Mouse (Mus musculus) cerebellum, adult (tissue): ENCODE results near the gene C530008M17Rik.

Experiments used
- ATAC-seq: cut with Nextera tagmentation; 2 replicates; pipeline ENCODE4 v1.9.2; 2017; ENCODE audit warnings: mild to moderate bottlenecking, moderate library complexity, mixed read lengths; ENCODE audit not compliant: insufficient number of reproducible peaks, low FRiP score, low TSS enrichment

Gene C530008M17Rik

DNA sequence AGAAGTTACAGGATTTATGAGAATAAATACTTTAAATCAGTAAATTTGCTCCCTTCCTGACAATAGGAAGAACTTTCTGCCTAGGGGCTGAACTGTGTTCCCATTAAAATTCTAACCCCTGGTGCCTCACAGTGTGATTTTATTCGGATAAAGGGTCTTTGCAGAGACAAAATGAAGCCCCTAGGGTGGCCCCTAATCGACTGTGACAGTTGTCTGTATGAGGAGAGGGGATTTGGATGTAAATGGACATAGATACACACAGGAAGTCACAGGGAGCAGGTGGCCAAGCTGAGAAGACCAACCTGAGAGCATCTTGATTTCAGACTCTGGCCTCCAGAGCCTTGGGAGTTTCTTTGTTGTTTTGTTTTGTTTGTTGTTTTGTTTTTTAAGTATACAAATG, 41.9 kb downstream of the C530008M17Rik start:
- no peak for ATAC-seq

DNA sequence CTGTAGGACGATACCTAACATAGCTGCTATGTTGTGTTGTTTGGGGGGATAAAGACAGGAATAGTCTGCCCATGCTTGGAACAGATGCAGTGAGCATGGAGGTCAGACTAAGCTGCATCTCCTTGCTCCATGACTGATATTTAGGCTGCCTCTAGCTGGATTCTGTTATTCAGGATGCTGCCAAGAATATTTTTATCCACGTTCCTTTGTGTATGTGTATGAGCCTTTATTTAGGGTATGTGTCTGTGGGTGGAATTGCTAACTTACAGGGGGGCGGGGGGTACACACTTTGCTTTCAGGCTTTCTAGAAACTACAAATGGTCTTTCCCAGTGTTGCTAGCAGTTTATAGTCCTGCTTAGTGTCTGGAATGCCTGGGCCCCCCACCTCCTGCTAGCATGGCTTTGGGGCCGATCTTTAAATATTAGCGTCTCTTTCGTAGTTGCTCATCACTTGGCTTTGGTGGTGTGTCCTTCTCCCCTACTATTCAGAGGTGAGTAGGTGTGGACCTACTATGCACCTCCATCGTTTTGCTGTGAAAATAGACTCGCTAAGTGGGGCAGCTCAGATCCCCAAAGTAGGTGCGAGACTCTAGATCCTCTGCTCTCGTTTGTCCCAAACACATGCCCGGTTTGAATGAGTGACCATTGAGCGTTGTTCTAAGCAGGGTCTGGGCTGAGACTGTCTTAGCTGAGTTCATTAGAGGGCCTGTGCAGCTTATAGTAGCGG, 45.0 kb downstream of the C530008M17Rik start:
- no peak for ATAC-seq

DNA sequence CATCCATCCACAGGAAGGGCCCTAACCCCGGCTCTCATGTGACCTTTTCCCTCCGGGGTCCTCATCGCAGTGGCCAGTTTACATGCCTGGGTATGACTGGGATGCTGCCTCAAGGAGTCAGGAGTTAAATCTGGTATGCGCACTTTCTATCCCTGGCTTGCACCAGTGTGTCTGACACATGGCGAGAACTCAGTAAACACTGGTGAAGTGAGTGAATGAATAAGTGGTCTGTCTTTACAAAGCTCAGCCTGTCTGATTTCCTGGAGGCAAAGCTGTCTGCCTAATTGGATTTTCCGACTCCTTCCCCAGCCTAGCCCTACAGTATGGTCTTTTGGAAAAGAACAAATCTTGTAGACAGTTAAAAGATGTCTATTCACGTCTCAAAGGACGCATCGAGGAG, 45.8 kb downstream of the C530008M17Rik start:
- ATAC-seq: no peak

DNA sequence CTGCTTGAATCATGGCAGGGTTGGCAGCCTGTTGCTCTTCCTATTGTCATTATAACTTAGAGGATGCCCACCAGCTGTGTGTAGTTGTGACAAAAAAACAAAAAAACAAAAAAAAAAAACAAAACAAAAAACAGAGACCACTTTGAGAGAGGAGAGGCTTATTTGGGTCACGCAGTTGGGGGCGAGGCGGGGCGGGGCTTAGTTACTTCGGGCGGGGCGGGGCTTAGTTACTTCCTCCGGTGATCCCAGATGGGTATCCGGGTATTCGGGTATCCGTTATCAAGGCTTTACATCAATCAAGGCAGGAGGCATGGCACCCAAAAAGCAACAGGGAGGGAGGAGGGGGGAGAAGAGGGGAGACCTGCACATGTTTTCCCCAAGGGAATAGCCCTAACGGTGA, 46.3 kb downstream of the C530008M17Rik start:
- no peak for ATAC-seq

DNA sequence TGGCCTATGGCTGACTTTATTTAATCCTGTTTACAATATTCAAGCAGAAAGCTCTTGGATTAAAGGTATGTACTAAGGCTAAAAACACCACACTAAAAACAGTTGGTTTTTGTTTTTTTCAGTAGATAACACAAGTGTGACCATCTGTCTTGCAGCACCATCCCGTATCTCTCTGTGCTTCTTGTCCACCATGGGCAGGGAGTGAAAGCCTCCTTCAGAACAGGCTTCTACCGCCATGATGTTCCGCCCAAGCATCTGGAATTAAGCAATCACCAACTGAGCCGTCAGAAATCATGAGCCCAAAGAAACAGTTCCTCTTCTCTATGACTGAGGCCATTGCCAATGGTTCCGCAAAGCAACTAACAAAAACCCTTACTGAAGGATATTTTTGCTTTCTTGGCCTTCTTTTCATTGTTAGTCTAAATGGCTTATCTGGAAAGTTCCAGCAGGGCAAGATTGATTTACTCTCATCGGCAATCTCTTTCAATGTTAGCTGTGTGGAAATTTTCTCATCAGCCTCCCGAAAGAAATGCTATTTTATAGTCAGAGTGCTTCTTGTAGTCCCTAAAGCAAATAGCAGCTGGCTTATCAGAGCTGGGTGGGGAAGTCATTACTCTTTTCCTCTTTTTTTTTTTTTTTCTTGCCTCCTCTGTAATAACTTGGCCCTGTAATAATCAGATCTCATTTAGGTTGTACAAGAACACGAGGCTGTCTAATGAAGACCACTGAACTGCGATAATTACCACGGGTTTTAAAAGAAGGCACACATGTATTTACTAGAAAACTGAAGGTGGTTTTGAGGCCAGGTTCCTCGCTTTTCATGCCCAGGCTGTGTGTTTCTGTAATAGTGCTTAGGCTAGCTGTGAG, 49.2 kb downstream of the C530008M17Rik start:
- ATAC-seq: no peak

DNA sequence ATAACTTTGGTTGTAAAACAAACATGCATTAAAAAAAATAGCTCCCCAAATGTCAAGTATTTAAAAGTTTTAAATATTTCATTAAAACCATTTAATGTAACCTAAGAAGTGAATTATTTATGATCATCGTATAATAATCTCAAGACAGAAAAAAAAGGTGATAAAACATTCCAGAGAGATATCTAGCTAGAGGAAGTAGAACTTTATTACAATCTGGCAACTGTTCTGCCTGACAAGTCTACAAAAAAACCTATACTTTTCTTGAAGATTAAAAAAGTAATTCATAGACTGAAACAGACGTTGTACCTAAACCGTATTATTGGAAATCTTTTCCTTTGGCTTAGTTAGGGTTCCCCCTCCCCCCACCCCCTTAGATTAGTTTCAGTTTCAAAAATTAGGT, 50.8 kb downstream of the C530008M17Rik start:
- no peak for ATAC-seq

DNA sequence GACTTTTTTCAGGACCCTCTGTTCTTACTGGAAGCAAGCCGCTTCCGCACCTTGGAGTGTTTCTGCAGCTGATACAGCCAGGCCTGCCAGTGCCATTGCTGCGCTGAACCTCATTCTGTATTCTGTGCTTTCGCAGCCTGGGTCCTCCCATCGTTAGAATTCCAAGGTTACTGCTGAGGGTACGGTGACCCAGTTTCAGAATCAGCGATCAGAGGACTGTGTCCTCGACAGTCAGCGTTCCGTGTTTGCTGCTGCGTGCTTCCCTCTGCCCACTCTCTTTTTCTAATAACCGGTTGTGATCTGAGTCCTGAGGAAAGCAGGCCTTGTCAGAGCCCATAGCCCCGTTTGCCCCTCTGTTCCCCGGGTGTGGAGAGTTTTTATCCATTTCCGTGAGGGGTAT, 51.7 kb downstream of the C530008M17Rik start:
- peak; percentile 43; the same call in 1 of the 2 replicates for ATAC-seq

DNA sequence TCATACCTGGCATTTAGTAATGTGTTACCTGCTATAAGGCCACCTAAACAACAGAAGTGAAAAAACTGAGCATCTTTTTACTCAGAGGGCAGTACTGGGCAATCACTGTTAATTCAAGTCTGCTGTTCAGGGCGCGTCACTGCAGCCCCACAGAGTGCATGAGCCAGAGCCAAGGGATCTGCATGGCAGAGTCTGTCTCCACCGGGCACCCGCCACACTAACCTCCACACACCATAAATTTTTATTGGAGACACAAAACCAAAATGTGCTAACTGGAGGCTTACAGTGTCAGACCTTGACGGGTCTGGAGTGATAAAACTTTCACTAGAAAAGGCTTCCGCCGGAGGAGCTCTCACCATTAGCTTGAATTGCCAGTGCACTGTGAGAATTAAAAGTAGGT, 57.4 kb downstream of the C530008M17Rik start:
- no peak for ATAC-seq

DNA sequence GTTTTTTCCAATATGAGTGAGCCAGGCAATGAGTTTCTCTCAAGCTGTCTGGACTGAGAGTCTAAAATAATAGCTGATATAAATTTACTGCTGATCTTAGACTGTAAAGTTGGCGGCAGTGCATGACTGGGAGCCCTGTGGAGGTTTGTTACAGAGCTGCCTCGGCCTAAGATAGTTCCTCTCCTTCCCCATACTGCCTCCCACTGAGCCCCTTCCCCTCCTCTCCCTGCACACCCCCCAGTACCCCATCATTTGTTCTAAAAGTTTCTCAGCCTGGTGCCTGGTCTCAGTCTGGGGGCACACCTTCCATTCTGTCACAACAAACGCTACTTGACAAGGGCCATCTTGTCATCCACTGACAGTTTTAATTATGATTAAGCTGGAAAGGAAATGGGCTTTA, 63.6 kb downstream of the C530008M17Rik start:
- no peak for ATAC-seq

DNA sequence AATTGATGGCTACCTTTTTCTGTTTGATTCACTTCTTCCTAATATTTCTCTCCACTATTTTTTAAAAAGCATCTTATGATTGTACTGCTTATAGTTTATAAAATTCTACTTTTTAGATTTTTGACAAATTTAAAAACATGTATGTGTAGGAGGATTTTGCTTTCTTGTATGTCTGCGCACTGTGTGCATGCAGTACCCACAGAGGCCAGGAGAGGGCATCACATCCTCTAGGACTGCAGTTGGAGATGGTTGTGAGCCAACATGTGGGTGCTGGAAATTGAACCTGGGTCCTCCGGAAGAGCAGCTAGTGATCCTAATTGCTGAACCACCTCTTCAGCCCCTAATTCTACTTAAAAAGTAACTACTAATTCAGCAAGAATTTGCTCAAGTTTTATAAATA, 68.6 kb downstream of the C530008M17Rik start:
- ATAC-seq: no peak

DNA sequence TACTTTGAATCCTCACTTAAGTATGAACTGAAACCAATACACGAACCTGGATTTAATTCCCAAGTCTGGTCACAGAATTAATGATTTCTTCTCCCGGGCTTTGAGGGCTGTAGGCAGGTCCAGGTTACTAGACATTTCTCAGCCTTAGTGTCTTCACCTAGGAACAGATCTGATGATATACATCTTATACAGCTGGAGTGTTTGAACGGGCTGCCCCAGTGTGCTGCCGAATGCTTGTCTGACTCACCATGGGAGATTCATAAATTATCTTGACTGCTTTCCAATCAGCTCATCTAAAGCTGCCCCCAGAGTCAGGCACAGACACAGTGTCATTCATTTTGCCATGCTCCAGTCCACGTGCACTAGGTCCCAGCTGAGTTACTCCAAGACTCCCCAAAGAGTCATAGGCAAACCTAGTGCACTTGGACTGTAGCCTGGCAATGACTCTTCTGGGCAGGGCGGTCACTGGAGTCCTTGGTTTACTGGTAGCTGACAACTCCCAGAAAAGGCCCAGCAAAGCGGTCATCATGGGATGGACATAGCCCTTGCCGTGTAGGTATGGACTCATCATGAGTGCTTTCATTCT, 70.3 kb downstream of the C530008M17Rik start:
- no peak for ATAC-seq

DNA sequence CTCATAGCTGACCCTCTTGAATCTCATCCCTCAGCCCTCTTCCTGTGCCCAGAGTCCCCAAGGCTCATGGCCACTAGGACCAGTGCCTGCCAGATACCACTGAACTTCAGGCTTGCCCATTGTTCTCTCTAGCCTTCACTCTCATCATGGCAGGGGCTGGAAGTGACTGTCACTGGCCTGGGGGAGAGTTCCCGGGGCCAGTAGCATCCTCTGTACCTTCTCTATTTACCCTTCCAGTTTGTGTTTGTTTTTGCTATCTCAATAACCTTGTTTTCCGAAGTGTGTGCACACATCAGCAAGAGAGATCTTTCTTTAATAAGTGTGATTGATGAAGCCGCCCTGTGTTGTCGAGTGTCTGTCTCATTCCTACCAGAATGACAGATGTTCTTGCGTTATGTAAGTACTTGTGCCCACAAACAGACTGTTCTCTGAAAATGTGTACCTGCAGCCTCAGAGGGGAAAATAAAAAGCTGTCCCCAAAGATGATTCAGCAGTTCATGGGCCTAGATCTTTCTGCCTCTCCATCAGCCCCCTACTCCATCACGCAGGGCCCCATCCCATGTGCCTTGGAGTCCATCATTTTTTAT, 76.8 kb downstream of the C530008M17Rik start:
- ATAC-seq: no peak

DNA sequence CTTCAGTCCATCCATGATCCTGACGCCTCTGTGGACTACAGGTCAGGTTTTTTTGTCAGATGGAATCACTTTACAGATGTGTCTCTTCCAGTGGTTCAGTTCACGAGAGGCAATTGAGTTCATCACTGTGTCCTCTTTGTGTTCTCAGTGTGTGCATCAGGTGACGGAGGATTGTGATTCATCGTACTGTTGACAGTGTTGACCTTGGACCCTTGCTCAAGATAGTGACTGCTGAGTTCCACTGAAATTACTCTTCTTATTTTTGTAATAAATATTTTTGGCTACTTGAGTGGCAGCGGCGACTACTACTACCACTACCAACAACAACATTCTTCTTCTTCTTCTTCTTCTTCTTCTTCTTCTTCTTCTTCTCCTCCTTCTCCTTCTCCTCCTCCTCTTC, 85.2 kb downstream of the C530008M17Rik start:
- no peak for ATAC-seq

DNA sequence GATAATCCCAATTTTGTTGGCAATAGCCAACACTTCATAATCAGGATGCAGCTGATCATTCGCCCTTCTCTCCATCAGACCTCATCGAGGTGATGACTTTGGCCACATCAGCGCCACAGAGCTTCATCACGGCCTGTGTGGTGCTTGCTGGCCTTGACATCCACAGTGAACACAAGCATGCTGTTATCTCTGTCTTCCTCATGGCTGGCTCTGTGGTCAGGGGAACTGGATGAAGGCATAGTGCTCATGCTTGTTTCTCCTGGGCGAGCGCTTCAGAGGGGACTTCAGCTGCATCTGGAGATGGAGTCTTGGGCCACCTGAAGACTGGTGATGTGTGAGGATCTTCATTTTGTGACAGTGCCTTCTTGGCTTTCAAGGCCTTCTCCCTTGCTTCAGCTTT, 85.8 kb downstream of the C530008M17Rik start:
- no peak for ATAC-seq

DNA sequence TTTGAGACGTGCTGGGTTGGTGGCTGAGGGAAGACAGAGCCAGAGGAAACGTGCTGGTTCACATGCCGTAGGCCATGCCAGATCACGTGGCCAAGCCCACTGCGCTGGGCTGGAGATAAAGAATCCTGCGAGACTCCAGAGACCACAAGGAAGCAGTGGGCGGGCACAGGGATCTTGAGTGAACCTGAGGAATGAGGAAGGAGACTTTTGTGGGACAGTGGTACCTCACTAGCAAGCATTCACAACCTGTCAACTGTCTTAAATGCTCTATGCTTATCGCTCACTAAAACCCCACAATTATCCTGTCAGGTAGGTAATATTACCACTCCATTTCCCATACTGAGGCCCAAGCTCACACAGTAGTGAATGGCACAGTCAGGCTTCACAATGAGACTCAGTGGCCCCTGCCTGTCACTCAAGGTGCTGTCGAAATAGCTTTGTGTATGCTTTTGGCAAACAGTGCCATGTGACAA, 88.5 kb downstream of the C530008M17Rik start:
- ATAC-seq: no peak

DNA sequence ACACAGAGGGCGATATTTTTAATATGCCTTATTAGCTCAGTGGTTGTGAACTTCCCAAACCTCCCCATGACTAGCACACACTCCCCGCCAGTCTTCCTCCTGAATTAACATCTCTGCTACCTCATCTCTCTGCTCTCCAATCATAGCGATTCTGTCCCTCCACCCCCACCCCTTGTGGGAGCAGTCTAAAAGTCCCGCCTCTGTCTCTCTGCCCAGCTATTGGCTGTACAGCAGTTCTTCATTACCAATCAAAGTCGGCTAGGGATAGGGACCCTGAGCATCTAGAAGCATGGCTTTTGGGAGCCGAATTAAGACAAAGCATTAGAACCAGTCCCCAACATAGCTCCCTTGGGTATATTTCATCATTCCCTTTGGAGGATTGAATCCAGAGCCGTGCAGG, 91.5 kb downstream of the C530008M17Rik start:
- no peak for ATAC-seq

DNA sequence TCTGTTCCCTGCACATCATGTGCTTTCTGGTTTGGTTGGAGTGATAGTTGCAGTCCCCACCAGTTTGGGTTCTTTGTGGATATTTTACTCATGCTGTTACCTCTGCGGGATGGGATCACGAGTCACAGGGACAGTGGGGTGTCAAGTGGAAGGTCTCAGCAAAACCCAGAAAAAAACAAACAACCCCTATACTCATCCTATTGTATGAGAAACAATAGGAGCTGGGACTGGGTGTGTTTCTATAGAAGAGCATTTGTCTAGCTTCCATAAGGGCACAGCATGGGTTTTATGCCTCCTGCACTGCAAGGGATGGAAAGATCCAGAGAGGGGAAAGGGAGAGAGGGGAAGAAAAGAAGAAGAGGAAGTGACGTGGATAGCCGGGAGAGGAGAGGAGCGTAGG, 96.0 kb downstream of the C530008M17Rik start:
- no peak for ATAC-seq

DNA sequence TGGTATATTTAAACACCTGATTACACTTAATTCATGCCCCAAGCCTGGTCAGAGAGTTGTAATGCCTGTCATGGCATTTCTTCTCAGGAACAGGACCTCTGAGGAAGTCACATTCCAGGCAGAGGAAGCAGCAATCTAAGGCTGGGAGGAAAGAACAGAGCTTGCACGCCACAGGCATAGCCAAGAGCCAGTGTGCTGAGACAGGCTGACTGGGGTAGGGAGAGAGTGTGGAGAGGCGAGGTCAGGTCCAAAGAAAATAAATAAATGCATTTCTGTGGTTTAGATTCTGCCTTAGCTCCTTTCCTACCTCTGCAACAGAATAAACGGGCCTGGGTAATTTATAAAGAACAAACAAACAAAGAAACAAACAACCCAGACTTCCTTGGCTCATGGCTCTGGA, 104.0 kb downstream of the C530008M17Rik start:
- ATAC-seq: no peak

DNA sequence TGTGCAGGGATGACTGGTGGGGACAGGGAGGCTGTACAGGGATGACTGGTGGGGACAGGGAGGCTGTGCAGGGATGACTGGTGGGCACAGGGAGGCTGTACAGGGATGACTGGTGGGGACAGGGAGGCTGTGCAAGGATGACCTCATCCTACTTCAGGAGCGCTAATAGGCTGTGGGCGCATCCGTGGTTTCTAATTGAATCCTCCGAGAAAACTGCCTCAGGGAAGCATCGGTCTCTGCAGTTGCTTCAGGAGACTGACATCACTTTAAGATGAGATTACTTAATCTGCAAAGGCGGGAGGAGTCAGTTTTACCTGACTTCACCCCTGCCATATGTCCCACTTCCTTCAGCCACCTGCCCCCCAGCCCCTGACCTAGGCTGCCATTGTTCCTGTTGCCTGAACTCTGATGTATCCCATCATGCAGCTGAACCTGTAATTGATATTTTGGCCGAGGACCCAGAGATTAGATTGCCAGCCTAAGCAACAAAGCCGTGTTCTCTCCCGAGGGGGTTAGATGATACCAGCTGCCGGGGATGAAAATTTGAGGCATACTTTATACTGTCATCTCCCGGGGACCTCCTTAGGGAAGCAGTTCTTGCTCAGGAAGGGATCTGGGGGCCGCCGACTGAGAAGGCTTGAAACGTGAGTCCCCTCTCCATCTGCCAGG, 105.9 kb downstream of the C530008M17Rik start:
- ATAC-seq: no peak

DNA sequence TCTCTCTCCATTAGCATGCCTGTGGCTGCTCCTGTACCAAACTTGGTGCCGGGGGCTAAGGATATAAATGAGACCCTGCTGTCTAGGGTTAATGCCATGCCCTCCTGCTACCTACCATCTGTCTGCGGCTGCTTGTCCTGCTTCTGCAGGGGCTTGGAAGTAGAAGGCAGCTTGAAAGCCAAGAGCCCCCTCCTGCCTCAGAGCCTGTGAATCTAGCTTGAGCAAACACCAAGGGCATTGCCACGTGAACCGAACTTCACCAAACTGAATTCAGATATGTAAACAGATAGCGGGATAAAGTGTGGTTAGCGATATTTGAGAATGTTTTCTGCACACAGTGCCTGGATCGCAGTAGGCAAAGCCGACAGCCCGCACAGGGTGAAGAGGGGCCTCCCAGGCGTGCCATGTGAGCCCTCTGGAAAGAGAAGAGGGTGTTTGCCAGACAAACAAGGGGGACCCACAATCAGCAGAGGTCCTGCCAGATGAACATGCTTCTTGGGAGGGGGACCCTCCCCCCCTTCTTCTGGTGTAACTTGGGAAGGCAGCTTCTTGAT, 106.9 kb downstream of the C530008M17Rik start:
- ATAC-seq: no peak
